Mouse (Mus musculus): ENCODE measurements around the gene Mmp19. TPM values are rescaled to one million over a fixed set of nuclear protein-coding genes. Genes with fewer than 3 reads are reported as not detected.

Gene Mmp19
- polyA plus RNA-seq, 1 experiment from 2014 or later = 0.26 TPM

DNA sequence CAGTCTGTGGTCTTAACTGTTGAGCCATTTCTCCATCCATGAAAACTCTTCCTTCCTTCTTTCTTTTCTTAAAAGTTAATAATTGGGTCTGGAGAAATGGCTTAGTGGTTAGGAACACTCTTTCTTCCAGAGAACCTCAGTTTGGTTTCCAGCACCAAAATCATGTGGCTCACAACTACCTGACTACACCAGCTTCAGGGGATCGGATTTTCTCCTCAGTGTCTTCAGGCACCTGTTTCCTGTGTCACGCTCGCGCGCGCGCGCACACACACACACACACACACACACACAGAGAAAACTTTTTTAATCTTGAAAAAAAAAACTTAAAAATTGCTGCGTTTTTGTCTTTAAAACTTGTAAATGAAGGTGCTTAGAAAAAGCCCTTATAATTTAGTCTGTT is 33.1 kb downstream of the Mmp19 start:
- Histone ChIP-seq H3K4me2 (no peak overlapping the region), H3K9ac (ENCODE audit: low read length) (no peak overlapping the region), H3K4me3 (ENCODE audit: low read depth, low read length) (no peak overlapping the region), H3K27me3 (ENCODE audit: control insufficient read depth, insufficient read depth, low read length) (no peaks in the 10 kb centered on the region), H3K36me3 (ENCODE audit: control insufficient read depth, insufficient read depth, low read length) (peaks cover 4% of the 10 kb centered on the region; the same call in 1 of the 2 replicates), H3K9me3 (ENCODE audit: control insufficient read depth, low read length) (no peaks in the 10 kb centered on the region), H3K27ac (ENCODE audit: low read depth, low read length) (no peak overlapping the region), H3K4me1 (ENCODE audit: control insufficient read depth, insufficient read depth, low read length) (peaks cover 8% of the 10 kb centered on the region)
- 98% methylated on average over 9 of the region's 9 CpGs for WGBS
- no peak for ATAC-seq (ENCODE audit: low FRiP score)
- no peak for DNase-seq (ENCODE audit: low spot score, missing footprints)

DNA sequence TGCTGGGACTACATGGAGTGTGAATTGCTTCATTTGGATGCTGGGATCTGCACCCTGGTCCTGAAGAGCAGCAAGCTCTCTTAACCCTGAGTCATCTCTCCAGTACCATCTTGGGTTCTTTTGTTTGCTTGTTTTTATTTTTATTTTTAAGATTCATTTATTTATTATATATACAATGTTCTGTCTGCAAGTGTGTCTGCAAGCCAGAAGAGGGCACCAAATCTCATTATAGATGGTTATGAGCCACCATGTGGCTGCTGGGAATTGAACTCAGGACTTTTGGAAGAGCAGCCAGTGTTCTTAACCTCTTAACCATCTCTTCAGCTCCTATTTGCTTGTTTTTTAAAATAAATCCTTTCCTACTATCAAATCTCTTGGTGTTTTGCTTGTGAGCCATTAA is 46.7 kb downstream of the Mmp19 start:
- no peaks in the 10 kb centered on the region for H3K4me1 ChIP-seq (ENCODE audit: control insufficient read depth, insufficient read depth, low read length)
- no peaks in the 10 kb centered on the region for H3K9me3 ChIP-seq (ENCODE audit: control insufficient read depth, low read length)
- no peak overlapping the region for H3K4me3 ChIP-seq (ENCODE audit: low read depth, low read length)
- DNase-seq (ENCODE audit: low spot score, missing footprints) (no peak), ATAC-seq (ENCODE audit: low FRiP score) (no peak)
- no peak overlapping the region for H3K27ac ChIP-seq (ENCODE audit: low read depth, low read length)
- H3K27me3 ChIP-seq (ENCODE audit: control insufficient read depth, insufficient read depth, low read length) = no peaks in the 10 kb centered on the region
- peaks cover 10% of the 10 kb centered on the region; the same call in 1 of the 2 replicates for H3K36me3 ChIP-seq (ENCODE audit: control insufficient read depth, insufficient read depth, low read length)
- H3K4me2 ChIP-seq = no peak overlapping the region
- H3K9ac ChIP-seq (ENCODE audit: low read length) = no peak overlapping the region

DNA sequence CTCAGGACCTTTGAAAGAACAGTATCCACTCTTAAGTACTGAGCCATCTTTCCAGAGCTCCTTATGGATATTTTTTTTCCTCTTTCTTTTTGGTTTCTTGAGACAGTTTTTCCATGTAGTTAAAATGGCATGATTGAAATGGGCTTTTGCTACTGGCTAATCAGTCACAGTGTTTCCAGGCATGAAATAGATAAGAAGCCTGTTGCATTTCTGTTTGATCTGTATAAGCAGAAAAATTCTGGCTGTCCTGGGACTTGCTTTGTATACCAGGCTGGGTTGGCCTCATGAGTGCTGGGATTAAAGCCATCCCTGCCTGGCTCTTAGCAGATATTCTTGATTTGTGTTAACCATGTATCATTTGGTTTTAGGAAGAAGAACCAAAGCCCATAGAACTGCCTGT is 48.7 kb downstream of the Mmp19 start:
- Histone ChIP-seq H3K27me3 (ENCODE audit: control insufficient read depth, insufficient read depth, low read length) (no peaks in the 10 kb centered on the region), H3K27ac (ENCODE audit: low read depth, low read length) (no peak overlapping the region), H3K9ac (ENCODE audit: low read length) (no peak overlapping the region), H3K36me3 (ENCODE audit: control insufficient read depth, insufficient read depth, low read length) (peaks cover 3% of the 10 kb centered on the region; the same call in 1 of the 2 replicates), H3K4me1 (ENCODE audit: control insufficient read depth, insufficient read depth, low read length) (no peaks in the 10 kb centered on the region), H3K4me2 (no peak overlapping the region), H3K4me3 (ENCODE audit: low read depth, low read length) (no peak overlapping the region), H3K9me3 (ENCODE audit: control insufficient read depth, low read length) (no peaks in the 10 kb centered on the region)
- ATAC-seq (ENCODE audit: low FRiP score) = no peak
- DNase-seq (ENCODE audit: low spot score, missing footprints) = no peak

DNA sequence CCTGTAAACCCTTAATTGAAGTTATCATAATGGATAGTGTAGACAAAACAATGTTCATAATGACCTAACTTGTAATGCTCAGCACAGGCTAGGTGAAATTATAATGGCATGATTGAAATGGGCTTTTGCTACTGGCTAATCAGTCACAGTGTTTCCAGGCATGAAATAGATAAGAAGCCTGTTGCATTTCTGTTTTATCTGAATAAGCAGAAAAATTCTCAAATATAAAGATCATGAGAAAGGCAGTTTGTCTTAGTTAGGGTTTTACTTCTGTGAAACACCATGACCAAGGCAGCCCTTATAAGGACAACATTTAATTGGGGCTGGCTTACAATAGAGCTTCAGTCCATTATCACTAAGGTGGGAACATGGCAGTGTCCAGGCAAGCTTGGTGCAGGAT is 49.9 kb downstream of the Mmp19 start:
- H3K4me3 ChIP-seq (ENCODE audit: low read depth, low read length) = no peak overlapping the region

DNA sequence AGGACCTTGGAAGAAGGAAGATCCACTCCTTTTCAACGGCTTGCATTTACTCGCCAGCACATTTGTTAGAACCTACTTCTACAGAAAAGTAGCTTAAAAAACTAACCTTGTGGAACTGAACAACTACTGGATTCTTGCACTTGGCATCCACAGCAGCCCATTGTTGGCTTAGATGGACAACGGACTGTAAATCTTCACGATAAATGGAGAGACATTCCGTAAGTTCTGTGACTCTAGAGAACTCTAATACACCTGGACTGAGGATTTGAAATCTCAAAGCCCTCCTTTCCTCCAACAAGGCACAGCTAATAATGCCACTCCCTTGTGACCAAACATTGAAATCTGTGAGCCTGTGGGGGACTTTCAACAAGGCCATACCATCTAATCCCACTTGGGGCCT is 52.5 kb downstream of the Mmp19 start:
- Histone ChIP-seq H3K9me3 (ENCODE audit: control insufficient read depth, low read length) (no peaks in the 10 kb centered on the region), H3K27ac (ENCODE audit: low read depth, low read length) (no peak overlapping the region), H3K36me3 (ENCODE audit: control insufficient read depth, insufficient read depth, low read length) (peaks cover 4% of the 10 kb centered on the region; the same call in 1 of the 2 replicates), H3K4me3 (ENCODE audit: low read depth, low read length) (no peak overlapping the region), H3K4me2 (no peak overlapping the region), H3K9ac (ENCODE audit: low read length) (no peak overlapping the region), H3K27me3 (ENCODE audit: control insufficient read depth, insufficient read depth, low read length) (no peaks in the 10 kb centered on the region), H3K4me1 (ENCODE audit: control insufficient read depth, insufficient read depth, low read length) (no peaks in the 10 kb centered on the region)
- ATAC-seq (ENCODE audit: low FRiP score) (no peak), DNase-seq (ENCODE audit: low spot score, missing footprints) (peak; percentile 85)
- 95% methylated on average over 5 of the region's 5 CpGs for WGBS

More for the DNA sequence above, 49.9 kb downstream of the Mmp19 start:
- no peak overlapping the region for H3K9ac ChIP-seq (ENCODE audit: low read length)
- H3K9me3 ChIP-seq (ENCODE audit: control insufficient read depth, low read length) = no peaks in the 10 kb centered on the region
- H3K4me2 ChIP-seq = no peak overlapping the region
- peaks cover 3% of the 10 kb centered on the region; the same call in 1 of the 2 replicates for H3K36me3 ChIP-seq (ENCODE audit: control insufficient read depth, insufficient read depth, low read length)
- no peaks in the 10 kb centered on the region for H3K27me3 ChIP-seq (ENCODE audit: control insufficient read depth, insufficient read depth, low read length)
- no peak for ATAC-seq (ENCODE audit: low FRiP score)
- no peaks in the 10 kb centered on the region for H3K4me1 ChIP-seq (ENCODE audit: control insufficient read depth, insufficient read depth, low read length)
- no peak overlapping the region for H3K27ac ChIP-seq (ENCODE audit: low read depth, low read length)
- no peak for DNase-seq (ENCODE audit: low spot score, missing footprints)

DNA sequence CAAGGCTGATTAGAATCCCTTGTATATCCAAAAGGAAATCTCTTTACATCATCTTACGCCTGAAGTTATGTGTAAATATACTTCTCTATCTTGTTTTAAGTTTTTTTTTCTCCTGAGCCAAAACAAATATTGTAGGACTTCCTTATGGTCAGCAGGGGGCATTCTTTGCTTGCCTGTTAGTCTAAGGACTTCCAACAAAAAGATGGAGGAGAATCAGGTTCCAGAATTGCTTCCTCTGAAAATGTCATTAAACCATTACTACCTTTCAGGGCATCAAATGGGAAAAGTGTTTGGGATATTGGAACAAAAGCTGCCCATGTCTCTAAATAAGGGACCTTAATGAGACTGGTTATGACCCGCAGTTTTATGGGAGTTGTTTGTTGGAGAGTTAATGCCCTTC is 54.8 kb downstream of the Mmp19 start:
- Histone ChIP-seq H3K9me3 (ENCODE audit: control insufficient read depth, low read length) (no peaks in the 10 kb centered on the region), H3K27ac (ENCODE audit: low read depth, low read length) (no peak overlapping the region), H3K4me3 (ENCODE audit: low read depth, low read length) (no peak overlapping the region), H3K9ac (ENCODE audit: low read length) (no peak overlapping the region), H3K4me1 (ENCODE audit: control insufficient read depth, insufficient read depth, low read length) (no peaks in the 10 kb centered on the region), H3K4me2 (no peak overlapping the region), H3K36me3 (ENCODE audit: control insufficient read depth, insufficient read depth, low read length) (peaks cover 4% of the 10 kb centered on the region; the same call in 1 of the 2 replicates), H3K27me3 (ENCODE audit: control insufficient read depth, insufficient read depth, low read length) (no peaks in the 10 kb centered on the region)
- DNase-seq (ENCODE audit: low spot score, missing footprints) (peak; percentile 88), ATAC-seq (ENCODE audit: low FRiP score) (no peak)
- WGBS = 62% methylated on average over 2 of the region's 2 CpGs

DNA sequence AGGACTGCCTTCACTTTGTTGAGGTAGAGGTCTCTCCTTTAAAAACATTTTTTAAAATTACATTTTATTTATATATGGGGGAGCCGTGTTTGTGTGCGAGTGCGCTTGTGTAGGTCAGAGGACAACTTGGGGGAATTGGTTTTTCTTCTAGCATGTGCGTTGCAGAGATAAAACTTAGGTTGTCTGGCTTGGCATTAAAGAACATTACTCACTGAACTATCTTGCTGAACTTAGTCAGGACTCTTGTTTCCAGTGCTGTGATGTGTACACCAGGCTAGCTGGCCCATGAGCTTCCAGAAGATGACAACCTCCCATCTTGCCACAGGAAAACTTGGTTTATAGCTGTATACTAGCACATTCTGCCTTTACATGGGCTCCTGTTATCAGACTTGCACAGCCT is 56.0 kb downstream of the Mmp19 start:
- WGBS = 97% methylated on average over 4 of the region's 4 CpGs
- Histone ChIP-seq H3K27me3 (ENCODE audit: control insufficient read depth, insufficient read depth, low read length) (no peaks in the 10 kb centered on the region), H3K4me3 (ENCODE audit: low read depth, low read length) (no peak overlapping the region), H3K27ac (ENCODE audit: low read depth, low read length) (no peak overlapping the region), H3K36me3 (ENCODE audit: control insufficient read depth, insufficient read depth, low read length) (peaks cover 4% of the 10 kb centered on the region; the same call in 1 of the 2 replicates), H3K9ac (ENCODE audit: low read length) (no peak overlapping the region), H3K4me2 (no peak overlapping the region), H3K4me1 (ENCODE audit: control insufficient read depth, insufficient read depth, low read length) (no peaks in the 10 kb centered on the region), H3K9me3 (ENCODE audit: control insufficient read depth, low read length) (no peaks in the 10 kb centered on the region)
- DNase-seq (ENCODE audit: low spot score, missing footprints) (peak; percentile 76), ATAC-seq (ENCODE audit: low FRiP score) (no peak)

DNA sequence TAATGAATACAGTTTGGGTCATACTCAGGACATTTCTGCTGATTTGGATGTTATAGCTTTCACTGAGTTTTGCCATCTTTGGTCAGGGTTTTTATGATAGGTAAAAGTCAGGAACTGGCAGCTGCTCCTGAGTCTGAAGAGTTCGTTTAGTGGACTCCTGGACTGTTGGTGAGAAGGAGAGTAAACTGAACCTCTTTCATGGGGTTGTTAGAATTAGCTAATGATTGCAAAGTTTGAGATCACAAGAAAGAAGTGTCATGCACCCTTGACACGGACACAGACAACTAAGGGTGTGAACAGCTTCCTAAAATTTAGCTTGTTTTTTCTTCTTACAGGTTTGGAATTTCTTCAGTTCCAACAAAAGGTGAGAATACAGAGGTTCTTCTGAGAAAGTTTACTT is 57.7 kb downstream of the Mmp19 start:
- Histone ChIP-seq H3K36me3 (ENCODE audit: control insufficient read depth, insufficient read depth, low read length) (peaks cover 6% of the 10 kb centered on the region; the same call in 1 of the 2 replicates), H3K9ac (ENCODE audit: low read length) (no peak overlapping the region)
- 80% methylated on average over 2 of the region's 2 CpGs for WGBS

DNA sequence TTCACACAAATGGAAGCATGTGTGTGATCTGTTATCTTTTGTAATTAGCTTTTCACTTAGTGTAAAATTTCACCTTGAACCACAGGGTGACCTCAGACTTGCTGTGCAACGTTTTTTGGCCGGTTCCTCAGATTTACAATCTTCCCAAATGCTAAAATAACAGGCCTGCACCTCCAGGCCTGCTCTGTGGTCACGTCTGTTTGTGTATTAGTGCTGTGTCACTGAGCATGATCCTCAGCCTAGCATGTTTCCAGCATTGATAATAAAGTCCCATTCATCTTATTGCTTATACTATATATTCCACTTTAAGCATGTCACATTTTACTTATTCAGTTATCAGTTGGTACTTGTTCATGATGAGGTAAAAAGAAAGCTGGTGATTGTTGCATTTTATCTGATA is 59.6 kb downstream of the Mmp19 start:
- 76% methylated on average over 3 of the region's 3 CpGs for WGBS

More for the DNA sequence above, 57.7 kb downstream of the Mmp19 start:
- Histone ChIP-seq H3K27ac (ENCODE audit: low read depth, low read length) (no peak overlapping the region), H3K4me2 (no peak overlapping the region), H3K4me3 (ENCODE audit: low read depth, low read length) (no peak overlapping the region), H3K9me3 (ENCODE audit: control insufficient read depth, low read length) (no peaks in the 10 kb centered on the region), H3K27me3 (ENCODE audit: control insufficient read depth, insufficient read depth, low read length) (no peaks in the 10 kb centered on the region), H3K4me1 (ENCODE audit: control insufficient read depth, insufficient read depth, low read length) (no peaks in the 10 kb centered on the region)
- ATAC-seq (ENCODE audit: low FRiP score) = no peak
- DNase-seq (ENCODE audit: low spot score, missing footprints) = no peak

More for the DNA sequence above, 59.6 kb downstream of the Mmp19 start:
- H3K27ac ChIP-seq (ENCODE audit: low read depth, low read length) = no peak overlapping the region
- no peaks in the 10 kb centered on the region for H3K4me1 ChIP-seq (ENCODE audit: control insufficient read depth, insufficient read depth, low read length)
- peaks cover 6% of the 10 kb centered on the region; the same call in 1 of the 2 replicates for H3K36me3 ChIP-seq (ENCODE audit: control insufficient read depth, insufficient read depth, low read length)
- ATAC-seq (ENCODE audit: low FRiP score) = no peak
- no peaks in the 10 kb centered on the region for H3K9me3 ChIP-seq (ENCODE audit: control insufficient read depth, low read length)
- H3K4me2 ChIP-seq = no peak overlapping the region
- peak; percentile 8 for DNase-seq (ENCODE audit: low spot score, missing footprints)
- H3K4me3 ChIP-seq (ENCODE audit: low read depth, low read length) = no peak overlapping the region
- no peaks in the 10 kb centered on the region for H3K27me3 ChIP-seq (ENCODE audit: control insufficient read depth, insufficient read depth, low read length)
- no peak overlapping the region for H3K9ac ChIP-seq (ENCODE audit: low read length)
